Mouse (Mus musculus) small intestine, adult 2 months (tissue): ENCODE data around the gene Cldnd1. TPM values are rescaled to one million over a fixed set of nuclear protein-coding genes. Genes with fewer than 3 reads are reported as not detected.

Source experiments
- H3K27ac ChIP-seq: fragments of 200-500 bp; 2 replicates; pipeline ENCODE4 v1.5.1; 2012; ENCODE audit warnings: low read depth, low read length, control low read depth, inconsistent platforms; ENCODE audit not compliant: insufficient read depth
- H3K27me3 ChIP-seq: fragments of 200-500 bp; 2 replicates; pipeline ENCODE4 v1.6.1; 2012; ENCODE audit warnings: mild to moderate bottlenecking, moderate library complexity, low read length, inconsistent platforms; ENCODE audit not compliant: control insufficient read depth, insufficient read depth
- H3K36me3 ChIP-seq: fragments of 200-500 bp; 2 replicates; pipeline ENCODE4 v1.6.1; 2012; ENCODE audit warnings: mild to moderate bottlenecking, low read length, control low read depth, inconsistent platforms; ENCODE audit not compliant: control insufficient read depth, insufficient read depth
- H3K4me1 ChIP-seq: fragments of 200-500 bp; 2 replicates; pipeline ENCODE4 v1.6.1; 2012; ENCODE audit warnings: low read length, inconsistent platforms, mixed read lengths; ENCODE audit not compliant: control insufficient read depth, insufficient read depth, insufficient read length
- H3K4me3 ChIP-seq: fragments of 200-500 bp; 2 replicates; pipeline ENCODE4 v1.5.1; 2012; ENCODE audit warnings: low read depth, mild to moderate bottlenecking, control low read depth, inconsistent platforms, low read length, moderate library complexity
- CTCF ChIP-seq: fragments of 200-500 bp; IDR thresholded peaks from 2 replicates; pipeline ENCODE4 v1.5.1; 2012; ENCODE audit warnings: low read depth, mild to moderate bottlenecking, control low read depth, inconsistent platforms, low read length, moderate library complexity, mixed read lengths; ENCODE audit not compliant: insufficient replicate concordance, insufficient read length; ENCODE audit errors: extremely low read depth
- POLR2A ChIP-seq: fragments of 200-500 bp; IDR thresholded peaks from 2 replicates; pipeline ENCODE4 v1.6.1; 2012; ENCODE audit warnings: low read depth, mild to moderate bottlenecking, control low read depth, inconsistent platforms, low read length, moderate library complexity
- WGBS: fragments of 180-500 bp; shearing (Covaris S2); methylation state at CpG from one replicate; pipeline ENCODE4 v1.1.7; 2018; 5-methylcytosine and 5-hydroxymethylcytosine counted together
- polyA plus RNA-seq: library from polyadenylated mRNA; depleted of rRNA; stranded (reverse); fragments of >200 nt; gene quantifications from 2 replicates; pipeline ENCODE4 v1.2.3, GENCODE M21; 2012

Gene Cldnd1
- polyA plus RNA-seq, 1 experiment = 43.0 TPM

- H3K4me1 ChIP-seq = peaks cover 6% of the 10 kb centered on the region; the same call in 1 of the 2 replicates
- TF ChIP-seq CTCF (no peak), POLR2A (no peak)
- no peaks in the 10 kb centered on the region for H3K27me3 ChIP-seq
Measured at GRCm38 (mm10) chr16:58688534-58688933, 39.2 kb upstream of the Cldnd1 start.

DNA sequence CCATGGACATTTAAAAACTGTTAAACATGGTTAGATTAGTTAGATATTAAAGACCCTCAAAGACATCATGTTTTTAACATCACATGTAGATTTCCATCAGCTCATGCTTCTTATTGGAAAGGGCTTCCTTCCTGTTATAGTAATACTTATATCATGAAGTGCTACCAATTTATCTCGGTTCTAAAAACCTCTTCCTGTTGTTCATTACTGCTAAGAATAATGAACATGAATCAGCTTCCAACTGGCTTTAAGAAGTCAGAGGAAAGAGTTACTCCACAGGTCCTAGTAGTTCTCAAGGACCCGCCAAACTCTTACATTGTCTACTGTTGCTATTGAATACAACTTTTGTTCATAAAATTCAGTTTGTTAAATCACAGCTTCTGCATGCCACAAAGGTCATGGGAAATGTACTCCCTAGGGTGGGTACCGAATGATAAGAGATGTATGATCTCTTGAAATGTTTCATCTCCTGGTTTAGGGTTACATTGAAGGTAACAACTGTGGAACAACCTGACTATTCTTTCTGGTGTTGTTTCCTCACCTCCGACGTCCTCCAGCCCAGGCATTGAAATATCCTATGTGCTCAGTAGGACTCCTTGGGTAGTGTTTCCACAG lies 38.0 kb upstream of the Cldnd1 start:
- WGBS = 62% methylated on average over 5 of the region's 5 CpGs
- Histone ChIP-seq H3K4me3 (no peak overlapping the region), H3K4me1 (peaks cover 6% of the 10 kb centered on the region; the same call in 1 of the 2 replicates), H3K36me3 (no peaks in the 10 kb centered on the region), H3K27ac (no peak overlapping the region), H3K27me3 (no peaks in the 10 kb centered on the region)
- TF ChIP-seq POLR2A = no peak
- TF ChIP-seq CTCF = no peak

More at GRCm38 (mm10) chr16:58688534-58688933, 39.2 kb upstream of the Cldnd1 start:
- 84% methylated on average over 1 of the region's 1 CpGs for WGBS
- Histone ChIP-seq H3K27ac (no peak overlapping the region), H3K36me3 (no peaks in the 10 kb centered on the region), H3K4me3 (no peak overlapping the region)

- Histone ChIP-seq H3K27ac (peak overlapping the region; percentile 60), H3K4me1 (peaks cover 6% of the 10 kb centered on the region; the same call in 1 of the 2 replicates), H3K4me3 (no peak overlapping the region), H3K36me3 (no peaks in the 10 kb centered on the region), H3K27me3 (no peaks in the 10 kb centered on the region)
- no peak for TF ChIP-seq POLR2A
- 44% methylated on average over 5 of the region's 5 CpGs for WGBS
Measured at GRCm38 (mm10) chr16:58690322-58690732, 37.4 kb upstream of the Cldnd1 start.

- 86% methylated on average over 5 of the region's 5 CpGs for WGBS
- Histone ChIP-seq H3K4me1 (peaks cover 6% of the 10 kb centered on the region; the same call in 1 of the 2 replicates), H3K27ac (no peak overlapping the region)
Measured at GRCm38 (mm10) chr16:58694091-58694490, 33.6 kb upstream of the Cldnd1 start.

DNA sequence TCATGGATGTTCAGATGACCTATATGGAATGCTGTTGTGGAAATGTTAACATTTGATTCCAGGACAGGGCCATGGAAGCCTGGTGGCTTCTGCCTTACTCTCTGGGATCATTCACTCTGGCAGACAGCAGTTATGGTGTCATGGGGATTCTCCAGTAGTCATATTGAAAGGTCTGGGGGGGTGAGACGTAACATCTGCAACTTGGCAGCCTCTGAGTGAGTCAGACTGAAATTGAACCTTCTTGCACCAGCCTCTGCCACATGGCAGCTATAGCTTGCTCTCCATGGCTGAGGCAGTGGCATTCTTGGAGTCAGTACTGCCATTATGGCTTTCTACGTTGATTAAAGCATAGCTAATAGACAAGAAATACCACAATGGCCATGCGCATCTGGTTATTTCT lies 30.9 kb upstream of the Cldnd1 start:
- 88% methylated on average over 3 of the region's 3 CpGs for WGBS
- Histone ChIP-seq H3K4me1 (peaks cover 2% of the 10 kb centered on the region; the same call in 1 of the 2 replicates), H3K4me3 (no peak overlapping the region), H3K27me3 (no peaks in the 10 kb centered on the region), H3K27ac (no peak overlapping the region), H3K36me3 (no peaks in the 10 kb centered on the region)
- TF ChIP-seq CTCF (no peak), POLR2A (no peak)

More at GRCm38 (mm10) chr16:58694091-58694490, 33.6 kb upstream of the Cldnd1 start:
- no peak for TF ChIP-seq CTCF
- Histone ChIP-seq H3K27me3 (no peaks in the 10 kb centered on the region), H3K4me3 (no peak overlapping the region), H3K36me3 (no peaks in the 10 kb centered on the region)

DNA sequence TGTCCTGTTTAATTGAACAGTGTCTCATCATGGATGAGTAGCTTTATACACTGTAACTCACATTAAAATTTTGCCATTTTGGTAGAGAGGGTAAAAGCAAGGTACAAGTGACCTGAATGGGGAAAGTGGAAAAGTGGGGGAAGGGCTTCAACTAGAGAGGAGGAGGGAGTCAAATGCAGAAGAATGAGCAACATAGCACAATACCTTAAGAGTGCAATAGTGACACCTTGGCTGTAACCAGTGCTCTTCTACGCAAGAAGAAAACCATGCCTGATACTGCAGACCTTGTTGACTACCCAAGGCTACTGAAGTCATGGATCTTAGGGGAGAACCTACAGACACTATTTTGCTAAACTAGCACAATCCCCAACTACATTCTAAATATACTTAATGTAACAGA lies 30.4 kb upstream of the Cldnd1 start:
- peaks cover 4% of the 10 kb centered on the region; the same call in 1 of the 2 replicates for H3K4me1 ChIP-seq
- H3K4me3 ChIP-seq = no peak overlapping the region
- H3K27ac ChIP-seq = no peak overlapping the region
- H3K36me3 ChIP-seq = no peaks in the 10 kb centered on the region
- 95% methylated on average over 1 of the region's 1 CpGs for WGBS
- TF ChIP-seq POLR2A (no peak), CTCF (no peak)
- H3K27me3 ChIP-seq = no peaks in the 10 kb centered on the region

GRCm38 (mm10) chr16:58700174-58700573 lies 27.5 kb upstream of the Cldnd1 start:
- Histone ChIP-seq H3K27ac (no peak overlapping the region), H3K4me1 (peaks cover 12% of the 10 kb centered on the region; the same call in 1 of the 2 replicates), H3K36me3 (no peaks in the 10 kb centered on the region), H3K4me3 (no peak overlapping the region), H3K27me3 (no peaks in the 10 kb centered on the region)
- TF ChIP-seq POLR2A = no peak
- TF ChIP-seq CTCF = no peak
- WGBS = 84% methylated on average over 6 of the region's 6 CpGs
